Mouse (Mus musculus): ENCODE results near the gene Fgfr2. TPM values are rescaled to one million over a fixed set of nuclear protein-coding genes. Genes with fewer than 3 reads are reported as not detected.
A peak's percentile ranks its signal among the peaks of the same experiment; 100 is the strongest.

The Fgfr2 gene
- total RNA-seq, 1 experiment: 37.5 TPM

DNA sequence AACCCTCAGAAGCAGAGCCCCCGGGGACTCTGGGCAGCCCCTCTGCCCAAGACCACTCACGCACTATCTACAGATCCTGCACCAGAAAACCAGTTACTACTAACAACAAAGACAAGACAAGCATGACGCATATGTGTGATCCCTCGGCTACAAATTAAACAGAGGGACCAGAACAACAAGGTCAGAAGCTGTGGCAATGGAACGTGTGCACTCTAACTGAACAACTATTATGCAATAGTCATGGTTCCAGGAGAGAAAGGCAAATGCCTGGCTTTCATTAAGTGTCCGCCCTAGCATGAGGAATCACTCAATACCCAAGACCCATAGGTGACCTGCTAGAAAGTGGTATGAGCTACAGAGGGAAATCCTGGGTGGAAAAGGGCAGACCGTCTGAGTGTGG is 346.0 kb downstream of the Fgfr2 start:
- in situ Hi-C loops (cut with MboI; ENCODE audit: low sequenced_read_pairs in 2 of 2, unreplicated experiment in 2 of 2): no loop called here
- peaks cover 3% of the 10 kb centered on the region; the same call in 1 of the 2 replicates for H3K36me3 ChIP-seq (ENCODE audit: control insufficient read depth, insufficient read depth, low read length, poor library complexity, severe bottlenecking)
- no peak overlapping the region for H3K4me3 ChIP-seq (ENCODE audit: insufficient read depth in 1 of 2, low read depth in 1 of 2, low read length in 2 of 2, poor library complexity in 1 of 2, severe bottlenecking in 1 of 2)
- H3K9me3 ChIP-seq (ENCODE audit: control insufficient read depth, insufficient read depth, low read depth, low read length): no peaks in the 10 kb centered on the region
- no peak for DNase-seq (ENCODE audit: low read depth, low spot score)
- no peak overlapping the region for H3K27ac ChIP-seq (ENCODE audit: insufficient read depth, low read depth, low read length, poor library complexity, severe bottlenecking)
- no peak overlapping the region for H3K9ac ChIP-seq (ENCODE audit: insufficient read depth, low read depth, low read length, poor library complexity, severe bottlenecking)
- H3K4me1 ChIP-seq (ENCODE audit: control insufficient read depth in 2 of 2, insufficient read depth in 2 of 2, low read length in 2 of 2, poor library complexity in 1 of 2): peaks cover 2 to 23% of the 10 kb centered on the region in 2 experiments; a peak in 3 of 4 replicates
- no peak for TF ChIP-seq ZNF384 (IDR thresholded peaks at IDR 0.05; ENCODE audit: low read depth, low read length)
- TF ChIP-seq CHD2 (IDR thresholded peaks at IDR 0.05; ENCODE audit: low read depth, low read length): no peak

DNA sequence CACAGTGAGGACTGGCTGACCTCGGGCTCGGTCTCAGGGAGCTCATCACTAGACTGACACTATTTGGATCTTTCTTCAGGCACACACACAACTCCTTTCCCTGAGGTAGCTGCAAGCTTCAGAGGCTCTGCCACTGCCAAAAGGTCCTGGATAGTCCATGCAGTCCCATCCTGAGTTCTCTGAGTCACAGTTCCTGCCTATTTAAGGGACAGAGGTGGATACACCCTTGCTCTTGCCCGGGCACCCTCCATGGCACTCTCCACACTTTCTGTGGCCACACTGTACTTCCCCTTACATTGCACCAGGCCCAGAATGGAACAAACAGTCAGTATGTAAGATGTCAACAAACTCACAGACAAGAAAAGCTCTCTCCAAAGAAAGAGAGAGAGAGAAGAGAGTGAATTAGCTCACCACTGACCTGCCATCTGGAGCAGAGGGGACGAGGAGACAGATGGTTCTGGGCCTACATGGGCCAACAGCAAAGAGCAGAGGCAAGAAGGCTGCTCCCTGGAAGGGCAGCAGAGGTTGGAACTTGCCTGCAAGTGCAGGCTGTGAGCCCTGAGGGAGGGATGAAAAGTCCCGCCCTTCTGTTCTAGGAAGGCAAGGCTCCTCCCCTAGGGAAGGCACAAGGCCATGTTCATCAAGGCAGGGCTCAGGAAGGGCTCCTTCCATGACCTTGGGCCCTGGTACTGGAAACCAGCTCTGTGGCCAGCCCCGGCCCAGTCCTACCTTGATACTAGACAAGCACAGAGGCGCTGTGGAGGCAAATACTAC is 346.6 kb downstream of the Fgfr2 start:
- H3K27ac ChIP-seq (ENCODE audit: insufficient read depth, low read depth, low read length, poor library complexity, severe bottlenecking): no peak overlapping the region
- peak; percentile 45 for DNase-seq (ENCODE audit: low read depth, low spot score)
- in situ Hi-C loops (cut with MboI; ENCODE audit: low sequenced_read_pairs in 2 of 2, unreplicated experiment in 2 of 2): no loop called here

DNA sequence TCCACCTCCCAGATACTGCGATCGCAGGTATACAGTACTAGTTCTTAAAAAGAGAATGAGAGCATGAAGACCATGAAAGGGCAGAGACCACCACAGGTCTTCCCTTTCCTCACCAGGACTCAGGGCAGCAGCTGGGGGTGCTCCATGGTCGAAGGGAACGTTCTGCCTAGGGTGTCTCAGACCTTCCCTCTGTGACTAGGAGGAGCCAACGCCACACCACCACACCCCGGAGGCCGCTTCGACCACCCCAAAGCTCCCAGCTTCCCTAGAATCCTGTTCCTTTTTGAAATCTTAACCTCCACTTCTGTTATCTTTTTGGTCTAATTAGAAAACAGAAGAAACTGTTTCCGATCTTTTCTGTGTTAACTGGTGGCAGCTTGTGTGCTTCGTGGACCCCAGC is 347.2 kb downstream of the Fgfr2 start:
- H3K9ac ChIP-seq (ENCODE audit: insufficient read depth, low read depth, low read length, poor library complexity, severe bottlenecking): no peak overlapping the region
- no peaks in the 10 kb centered on the region for H3K9me3 ChIP-seq (ENCODE audit: control insufficient read depth, insufficient read depth, low read depth, low read length)
- no peak for TF ChIP-seq ZC3H11A (IDR thresholded peaks at IDR 0.05; ENCODE audit: borderline replicate concordance, low read depth, low read length)
- no peak for TF ChIP-seq HCFC1 (IDR thresholded peaks at IDR 0.05; ENCODE audit: borderline replicate concordance, insufficient read depth, low read length)
- TF ChIP-seq MAFK (IDR thresholded peaks at IDR 0.05; ENCODE audit: insufficient read depth, low read depth, low read length): no peak
- TF ChIP-seq ZNF384 (IDR thresholded peaks at IDR 0.05; ENCODE audit: low read depth, low read length): no peak
- no peak for TF ChIP-seq CHD2 (IDR thresholded peaks at IDR 0.05; ENCODE audit: low read depth, low read length)
- H3K4me1 ChIP-seq (ENCODE audit: control insufficient read depth in 2 of 2, insufficient read depth in 2 of 2, low read length in 2 of 2, poor library complexity in 1 of 2): peaks cover 2 to 16% of the 10 kb centered on the region in 2 experiments; a peak in 3 of 4 replicates
- in situ Hi-C loops (cut with MboI; ENCODE audit: low sequenced_read_pairs in 2 of 2, unreplicated experiment in 2 of 2): no loop called here
- H3K4me3 ChIP-seq (ENCODE audit: insufficient read depth in 1 of 2, low read depth in 1 of 2, low read length in 2 of 2, poor library complexity in 1 of 2, severe bottlenecking in 1 of 2): no peak overlapping the region
- H3K27ac ChIP-seq (ENCODE audit: insufficient read depth, low read depth, low read length, poor library complexity, severe bottlenecking): no peak overlapping the region
- DNase-seq (ENCODE audit: low read depth, low spot score): no peak
- H3K36me3 ChIP-seq (ENCODE audit: control insufficient read depth, insufficient read depth, low read length, poor library complexity, severe bottlenecking): peaks cover 3% of the 10 kb centered on the region; the same call in 1 of the 2 replicates

More for the DNA sequence above, 346.6 kb downstream of the Fgfr2 start:
- no peak overlapping the region for H3K4me3 ChIP-seq (ENCODE audit: insufficient read depth in 1 of 2, low read depth in 1 of 2, low read length in 2 of 2, poor library complexity in 1 of 2, severe bottlenecking in 1 of 2)
- no peaks in the 10 kb centered on the region for H3K9me3 ChIP-seq (ENCODE audit: control insufficient read depth, insufficient read depth, low read depth, low read length)
- H3K4me1 ChIP-seq (ENCODE audit: control insufficient read depth in 2 of 2, insufficient read depth in 2 of 2, low read length in 2 of 2, poor library complexity in 1 of 2): peaks cover 2 to 22% of the 10 kb centered on the region in 2 experiments; a peak in 3 of 4 replicates
- TF ChIP-seq MAFK (IDR thresholded peaks at IDR 0.05; ENCODE audit: insufficient read depth, low read depth, low read length): no peak
- TF ChIP-seq CHD2 (IDR thresholded peaks at IDR 0.05; ENCODE audit: low read depth, low read length): no peak
- no peak for TF ChIP-seq ZNF384 (IDR thresholded peaks at IDR 0.05; ENCODE audit: low read depth, low read length)
- TF ChIP-seq HCFC1 (IDR thresholded peaks at IDR 0.05; ENCODE audit: borderline replicate concordance, insufficient read depth, low read length): no peak
- no peak for TF ChIP-seq ZC3H11A (IDR thresholded peaks at IDR 0.05; ENCODE audit: borderline replicate concordance, low read depth, low read length)
- no peak overlapping the region for H3K9ac ChIP-seq (ENCODE audit: insufficient read depth, low read depth, low read length, poor library complexity, severe bottlenecking)
- H3K36me3 ChIP-seq (ENCODE audit: control insufficient read depth, insufficient read depth, low read length, poor library complexity, severe bottlenecking): peaks cover 3% of the 10 kb centered on the region; the same call in 1 of the 2 replicates

DNA sequence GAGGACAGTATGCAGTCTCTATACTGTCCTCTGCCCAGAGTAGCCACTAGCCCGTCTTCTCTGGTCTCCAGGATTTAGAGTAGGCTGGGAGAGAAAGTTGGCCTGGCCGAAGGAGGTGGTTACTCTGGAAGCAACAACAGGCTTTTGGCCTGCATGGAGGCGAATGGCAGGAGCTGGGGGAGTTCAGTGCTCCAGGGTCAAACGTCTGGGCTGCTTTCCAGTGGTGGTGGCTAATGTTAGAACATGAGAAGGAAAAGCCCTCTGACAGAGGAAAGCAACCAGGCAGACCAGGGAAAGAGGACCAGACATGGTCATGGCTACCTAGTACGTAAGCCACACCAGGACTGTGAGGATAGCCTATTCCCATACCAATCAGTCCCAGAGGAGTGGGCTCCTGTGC is 347.8 kb downstream of the Fgfr2 start:
- H3K4me1 ChIP-seq (ENCODE audit: control insufficient read depth in 2 of 2, insufficient read depth in 2 of 2, low read length in 2 of 2, poor library complexity in 1 of 2): peaks cover 2 to 11% of the 10 kb centered on the region in 2 experiments; a peak in 3 of 4 replicates
- H3K9me3 ChIP-seq (ENCODE audit: control insufficient read depth, insufficient read depth, low read depth, low read length): no peaks in the 10 kb centered on the region
- H3K36me3 ChIP-seq (ENCODE audit: control insufficient read depth, insufficient read depth, low read length, poor library complexity, severe bottlenecking): peaks cover 3% of the 10 kb centered on the region; the same call in 1 of the 2 replicates
- no peak overlapping the region for H3K4me3 ChIP-seq (ENCODE audit: insufficient read depth in 1 of 2, low read depth in 1 of 2, low read length in 2 of 2, poor library complexity in 1 of 2, severe bottlenecking in 1 of 2)
- no peak overlapping the region for H3K27ac ChIP-seq (ENCODE audit: insufficient read depth, low read depth, low read length, poor library complexity, severe bottlenecking)
- H3K9ac ChIP-seq (ENCODE audit: insufficient read depth, low read depth, low read length, poor library complexity, severe bottlenecking): no peak overlapping the region
- in situ Hi-C loops (cut with MboI; ENCODE audit: low sequenced_read_pairs in 2 of 2, unreplicated experiment in 2 of 2): no loop called here
- DNase-seq (ENCODE audit: low read depth, low spot score): no peak
- no peak for TF ChIP-seq ZNF384 (IDR thresholded peaks at IDR 0.05; ENCODE audit: low read depth, low read length)
- TF ChIP-seq HCFC1 (IDR thresholded peaks at IDR 0.05; ENCODE audit: borderline replicate concordance, insufficient read depth, low read length): no peak
- TF ChIP-seq ZC3H11A (IDR thresholded peaks at IDR 0.05; ENCODE audit: borderline replicate concordance, low read depth, low read length): no peak
- no peak for TF ChIP-seq MAFK (IDR thresholded peaks at IDR 0.05; ENCODE audit: insufficient read depth, low read depth, low read length)
- TF ChIP-seq CHD2 (IDR thresholded peaks at IDR 0.05; ENCODE audit: low read depth, low read length): no peak
